Mouse (Mus musculus): ENCODE data around the gene Sdk1. TPM values are rescaled to one million over a fixed set of nuclear protein-coding genes. Genes with fewer than 3 reads are reported as not detected.

Sdk1 gene
- total and polyA plus RNA-seq, 3 experiments = 0.04 to 0.87 TPM; not detected in 1

DNA sequence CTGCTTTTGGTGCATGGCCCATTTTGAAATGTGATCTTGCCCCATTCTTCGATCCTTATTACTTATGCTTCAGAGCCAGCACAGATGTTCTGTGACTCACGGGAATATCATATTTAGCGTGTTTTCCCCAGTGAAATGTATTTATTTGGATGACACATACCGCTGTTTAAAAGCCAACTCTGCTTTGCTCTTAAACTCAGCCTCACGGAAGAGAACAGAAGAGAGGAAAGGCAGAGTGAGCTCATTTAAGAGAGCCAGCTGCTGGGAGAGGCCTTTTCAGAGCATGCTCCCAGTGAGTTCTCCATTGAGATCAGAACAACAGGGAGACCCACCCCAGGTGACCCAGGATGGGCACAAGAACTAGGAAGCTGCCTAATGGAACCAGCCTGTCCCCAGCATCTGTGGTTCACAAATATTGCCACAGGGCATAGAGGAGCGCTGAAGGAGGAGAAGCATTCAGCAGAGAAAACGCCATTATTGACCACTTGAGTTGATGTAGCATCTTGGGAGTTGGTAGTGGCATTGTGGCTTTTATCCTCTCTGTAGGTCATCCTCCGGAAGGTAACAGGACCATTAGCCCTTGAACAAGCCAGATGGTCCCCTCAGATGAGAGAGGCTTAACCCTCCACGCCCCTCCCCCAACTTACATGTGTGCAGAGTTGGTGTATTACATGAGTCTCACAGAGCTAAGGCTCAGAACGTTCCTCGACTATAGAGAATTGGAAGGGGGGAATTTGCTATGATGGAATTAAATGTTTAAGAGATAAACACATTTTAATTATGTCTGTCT is 38.8 kb upstream of the Sdk1 start:
- H3K9ac ChIP-seq (ENCODE audit: insufficient read depth, low read depth) = no peak overlapping the region
- H3K27me3 ChIP-seq (replicated peaks) = no peaks in the 10 kb centered on the region
- in situ Hi-C loops (cut with MboI; ENCODE audit: low pct_ligation_motif_present, low pct_unique_long_range_greater_than_20kb, low sequenced_read_pairs) (no loop called here), dilution Hi-C loops (cut with MboI; ENCODE audit: extremely low pct_ligation_motif_present, extremely low pct_unique_long_range_greater_than_20kb, low sequenced_read_pairs) (no loop called here)
- H3K4me3 ChIP-seq (replicated peaks in 1 of 3; ENCODE audit: low read depth in 2 of 3, low read length in 2 of 3, poor library complexity in 1 of 3) = no peak overlapping the region
- H3K79me2 ChIP-seq (replicated peaks; ENCODE audit: control insufficient read depth, extremely low read depth, insufficient read depth, poor library complexity, severe bottlenecking) = no peaks in the 10 kb centered on the region
- H3K4me2 ChIP-seq (ENCODE audit: insufficient read depth, low read depth, poor library complexity, severe bottlenecking) = no peak overlapping the region
- no peaks in the 10 kb centered on the region for H3K9me3 ChIP-seq (replicated peaks; ENCODE audit: low read length)
- TF ChIP-seq ZMIZ1 (IDR thresholded peaks at IDR 0.05; ENCODE audit: low read depth, low read length) = no peak
- TF ChIP-seq MXI1 (IDR thresholded peaks at IDR 0.05; ENCODE audit: low read depth, low read length) = no peak
- TF ChIP-seq E2F4 (IDR thresholded peaks at IDR 0.05; ENCODE audit: insufficient replicate concordance, low read depth, low read length) = no peak
- no peak for TF ChIP-seq MAX (IDR thresholded peaks at IDR 0.05; ENCODE audit: low read length)
- no peak for TF ChIP-seq MYC (IDR thresholded peaks at IDR 0.05; ENCODE audit: low read depth, low read length)
- no peak for TF ChIP-seq ZNF384 (IDR thresholded peaks at IDR 0.05; ENCODE audit: low read depth, low read length)
- TF ChIP-seq CHD2 (IDR thresholded peaks at IDR 0.05; ENCODE audit: low read length) = no peak
- no peak for TF ChIP-seq EP300 (IDR thresholded peaks at IDR 0.05; ENCODE audit: low read length)
- TF ChIP-seq SMC3 (IDR thresholded peaks at IDR 0.05; ENCODE audit: low read depth, low read length) = no peak
- no peak for TF ChIP-seq ETS1 (conservative IDR thresholded peaks at IDR 0.05; ENCODE audit: low read depth, low read length)
- TF ChIP-seq RAD21 (IDR thresholded peaks at IDR 0.05; ENCODE audit: low read depth, low read length) = no peak
- no peak for TF ChIP-seq PAX5 (IDR thresholded peaks at IDR 0.05; ENCODE audit: low read length)
- no peak for TF ChIP-seq USF2 (conservative IDR thresholded peaks at IDR 0.05; ENCODE audit: low read depth, low read length)
- no peak for TF ChIP-seq MAZ (IDR thresholded peaks at IDR 0.05; ENCODE audit: low read depth, low read length)
- TF ChIP-seq SIN3A (IDR thresholded peaks at IDR 0.05; ENCODE audit: low read length) = no peak
- H3K36me3 ChIP-seq (replicated peaks in 1 of 2; ENCODE audit: control insufficient read depth in 1 of 2, insufficient read depth in 1 of 2, low read length in 1 of 2) = no peaks in the 10 kb centered on the region
- no peak for DNase-seq (ENCODE audit: extremely low read depth)
- no peaks in the 10 kb centered on the region; a peak in 1 of 4 replicates for H3K4me1 ChIP-seq (ENCODE audit: control insufficient read depth in 1 of 2, insufficient read depth in 2 of 2)
- H3K27ac ChIP-seq (ENCODE audit: insufficient read depth, low read depth) = no peak overlapping the region

DNA sequence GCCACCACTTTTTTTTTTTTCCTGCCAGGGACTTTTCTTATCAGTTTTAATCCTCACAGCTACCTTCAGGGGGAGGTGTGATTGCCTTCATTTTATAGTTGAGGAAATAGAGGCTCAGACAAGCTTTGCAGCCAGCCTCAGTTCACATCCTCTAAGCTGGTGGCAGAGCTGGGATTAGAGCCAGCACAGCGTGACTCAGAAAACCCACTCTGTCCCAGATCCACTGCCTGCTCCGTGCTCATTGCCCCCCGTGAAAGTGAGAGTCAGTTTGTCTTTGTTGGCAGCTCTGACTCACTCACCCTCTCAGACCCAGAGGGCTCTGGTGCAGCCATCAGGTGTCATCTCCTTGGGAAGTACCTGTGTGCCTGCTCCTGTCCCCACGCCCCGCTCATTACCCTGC is 34.2 kb upstream of the Sdk1 start:
- Histone ChIP-seq H3K4me1 (ENCODE audit: control insufficient read depth in 1 of 2, insufficient read depth in 2 of 2) (no peaks in the 10 kb centered on the region; a peak in 1 of 4 replicates), H3K36me3 (replicated peaks in 1 of 2; ENCODE audit: control insufficient read depth in 1 of 2, insufficient read depth in 1 of 2, low read length in 1 of 2) (no peaks in the 10 kb centered on the region), H3K9ac (ENCODE audit: insufficient read depth, low read depth) (no peak overlapping the region), H3K4me2 (ENCODE audit: insufficient read depth, low read depth, poor library complexity, severe bottlenecking) (no peak overlapping the region), H3K4me3 (replicated peaks in 1 of 3; ENCODE audit: low read depth in 2 of 3, low read length in 2 of 3, poor library complexity in 1 of 3) (no peak overlapping the region), H3K27ac (ENCODE audit: insufficient read depth, low read depth) (no peak overlapping the region), H3K79me2 (replicated peaks; ENCODE audit: control insufficient read depth, extremely low read depth, insufficient read depth, poor library complexity, severe bottlenecking) (no peaks in the 10 kb centered on the region), H3K27me3 (replicated peaks) (no peaks in the 10 kb centered on the region), H3K9me3 (replicated peaks; ENCODE audit: low read length) (no peaks in the 10 kb centered on the region)
- in situ Hi-C loops (cut with MboI; ENCODE audit: low pct_ligation_motif_present, low pct_unique_long_range_greater_than_20kb, low sequenced_read_pairs) (no loop called here), dilution Hi-C loops (cut with MboI; ENCODE audit: extremely low pct_ligation_motif_present, extremely low pct_unique_long_range_greater_than_20kb, low sequenced_read_pairs) (no loop called here)
- TF ChIP-seq MEF2A (IDR thresholded peaks at IDR 0.05; ENCODE audit: borderline replicate concordance, low read depth, low read length) (no peak), CHD1 (IDR thresholded peaks at IDR 0.05; ENCODE audit: low read depth, low read length) (no peak), TBP (conservative IDR thresholded peaks at IDR 0.05; ENCODE audit: low read depth, low read length) (no peak), CTCF (conservative IDR thresholded peaks at IDR 0.05 in 1 of 2, IDR thresholded peaks at IDR 0.05 in 1 of 2; ENCODE audit: low read depth in 2 of 2, low read length in 2 of 2) (no peak), IRF4 (IDR thresholded peaks at IDR 0.05; ENCODE audit: low read depth, low read length) (no peak), ELF1 (IDR thresholded peaks at IDR 0.05; ENCODE audit: low read depth, low read length) (no peak)
- no peak for DNase-seq (ENCODE audit: extremely low read depth)

Measured in CH12.LX (cell line).